Mouse (Mus musculus) liver, adult (tissue): ENCODE data around the gene Rtel1.

ENCODE experiments used
- GATA4 ChIP-seq: IDR thresholded peaks from 2 replicates; pipeline ENCODE4 v1.6.1; 2014; ENCODE audit warnings: mild to moderate bottlenecking, low read length; ENCODE audit not compliant: insufficient replicate concordance

Gene Rtel1

GRCm38 (mm10) chr2:181375787-181376186, 56.2 kb downstream of the Rtel1 start:
- TF ChIP-seq GATA4, result no peak

- TF ChIP-seq GATA4, result no peak
Observed at GRCm38 (mm10) chr2:181377230-181377629, 57.7 kb downstream of the Rtel1 start.

GRCm38 (mm10) chr2:181378701-181379100, 59.2 kb downstream of the Rtel1 start:
- TF ChIP-seq GATA4, result no peak

GRCm38 (mm10) chr2:181379778-181380177, 60.2 kb downstream of the Rtel1 start, which contains the start of gene Lime1:
TSS of gene Lime1 (plus strand) at chr2:181380078.
- no peak for TF ChIP-seq GATA4

- no peak for TF ChIP-seq GATA4
Observed at GRCm38 (mm10) chr2:181380251-181380650, 60.7 kb downstream of the Rtel1 start.

GRCm38 (mm10) chr2:181381107-181381506, 61.6 kb downstream of the Rtel1 start:
- TF ChIP-seq GATA4, result no peak

- TF ChIP-seq GATA4, result no peak
Observed at GRCm38 (mm10) chr2:181381631-181382306, 62.2 kb downstream of the Rtel1 start.

GRCm38 (mm10) chr2:181384463-181384862, 64.9 kb downstream of the Rtel1 start:
- no peak for TF ChIP-seq GATA4

GRCm38 (mm10) chr2:181384919-181385391, 65.4 kb downstream of the Rtel1 start:
- no peak for TF ChIP-seq GATA4

GRCm38 (mm10) chr2:181385885-181386284, 66.3 kb downstream of the Rtel1 start:
- TF ChIP-seq GATA4, result no peak

- TF ChIP-seq GATA4, result no peak
Observed at GRCm38 (mm10) chr2:181386663-181387210, 67.2 kb downstream of the Rtel1 start.

- no peak for TF ChIP-seq GATA4
Observed at GRCm38 (mm10) chr2:181390136-181390870, 70.8 kb downstream of the Rtel1 start.

- TF ChIP-seq GATA4, result no peak
Observed at GRCm38 (mm10) chr2:181391022-181391421, 71.5 kb downstream of the Rtel1 start.

GRCm38 (mm10) chr2:181391541-181391940, 72.0 kb downstream of the Rtel1 start:
- TF ChIP-seq GATA4, result no peak

- TF ChIP-seq GATA4, result no peak
Observed at GRCm38 (mm10) chr2:181392600-181393213, 73.2 kb downstream of the Rtel1 start.
